Mouse (Mus musculus) C2C12 (cell line): ENCODE measurements around the gene 4933424G06Rik.

Source experiments
- CTCF ChIP-seq: IDR thresholded peaks from one replicate; pipeline ENCODE4 v1.5.1; 2011; ENCODE audit not compliant: control insufficient read depth, insufficient read depth, insufficient read length
- FOSL1 ChIP-seq: IDR thresholded peaks from one replicate; pipeline ENCODE4 v1.8.0; 2011; ENCODE audit warnings: mild to moderate bottlenecking, low read length; ENCODE audit not compliant: poor library complexity, insufficient read depth, severe bottlenecking
- MAX ChIP-seq: IDR thresholded peaks from one replicate; pipeline ENCODE4 v1.6.1; 2011; ENCODE audit warnings: mild to moderate bottlenecking, control low read depth
- MYOD1 ChIP-seq: IDR thresholded peaks from one replicate; pipeline ENCODE4 v1.6.1; 2011; ENCODE audit warnings: low read depth; ENCODE audit not compliant: control insufficient read depth, insufficient read length
- MYOG ChIP-seq: IDR thresholded peaks from one replicate; pipeline ENCODE4 v1.6.1; 2011; ENCODE audit not compliant: control insufficient read depth, insufficient read length; ENCODE audit errors: extremely low read depth
- USF1 ChIP-seq: IDR thresholded peaks from one replicate; pipeline ENCODE4 v1.6.1; 2011; ENCODE audit warnings: low read depth, mild to moderate bottlenecking, control low read depth, moderate library complexity

GRCm38 (mm10) chr1:36807086-36807485, 97.1 kb downstream of the 4933424G06Rik start:
- TF ChIP-seq CTCF = no peak
- no peak for TF ChIP-seq MAX
- TF ChIP-seq FOSL1 = no peak
- no peak for TF ChIP-seq USF1
- TF ChIP-seq MYOD1 = no peak
- no peak for TF ChIP-seq MYOG
